Mouse (Mus musculus) thymus, postnatal 25 days (tissue): ENCODE measurements around the gene Olfr317.
"Not testable (repeated sequence)": the region's sequence is repeated elsewhere in the genome, so short reads cannot be mapped to it uniquely, and the experiment has no call there.

Experiments used
- DNase-seq: peaks from one replicate; pipeline ENCODE4 v3.0.0; 2022

Gene Olfr317

DNA sequence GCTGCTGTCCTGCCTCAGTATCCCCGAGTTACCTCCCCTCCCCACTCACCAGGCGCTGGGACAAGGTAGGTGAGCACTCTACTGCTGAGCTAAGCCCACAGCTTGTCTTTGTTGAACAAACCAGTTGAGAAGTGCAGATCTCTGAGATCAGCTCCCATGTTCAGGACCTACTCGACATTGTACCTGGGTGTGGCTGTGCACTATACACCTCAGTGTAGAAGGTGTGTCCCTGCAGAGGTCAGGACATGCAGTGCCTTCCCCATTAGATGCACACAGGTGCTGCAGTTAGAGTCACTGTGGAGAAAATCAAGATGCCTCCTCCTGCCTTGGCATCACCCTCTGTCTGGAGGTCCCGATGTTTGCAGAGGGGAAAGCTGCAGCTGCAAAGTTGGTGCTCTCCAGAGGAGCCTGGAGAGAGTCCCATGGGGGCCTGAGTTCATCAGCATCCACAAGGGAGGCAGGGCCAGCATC is at the start of gene Olfr317:
Olfr317 (minus strand) TSS at position 421 of the 471 bp plus-strand sequence.
- no peak for DNase-seq

DNA sequence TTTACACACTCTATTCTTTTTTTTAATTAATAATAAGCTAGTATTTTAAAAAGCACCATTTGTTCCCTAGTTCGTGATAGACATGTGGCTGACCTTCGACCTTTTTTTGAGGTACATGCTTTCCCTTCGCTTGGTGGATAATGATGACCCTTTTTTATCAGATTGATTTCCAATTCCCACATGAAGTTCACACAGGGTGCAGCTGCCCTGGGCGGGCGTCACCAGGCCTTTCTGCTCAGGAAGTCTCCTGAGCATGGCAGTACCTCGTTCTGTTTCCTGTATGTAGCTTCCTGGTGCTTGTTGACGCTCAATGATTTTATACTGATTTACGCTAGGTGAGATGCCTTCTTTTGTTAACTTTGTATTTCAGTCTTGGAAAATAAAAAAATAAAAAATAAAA is 49.3 kb upstream of the Olfr317 start:
- DNase-seq: peak; percentile 50

DNA sequence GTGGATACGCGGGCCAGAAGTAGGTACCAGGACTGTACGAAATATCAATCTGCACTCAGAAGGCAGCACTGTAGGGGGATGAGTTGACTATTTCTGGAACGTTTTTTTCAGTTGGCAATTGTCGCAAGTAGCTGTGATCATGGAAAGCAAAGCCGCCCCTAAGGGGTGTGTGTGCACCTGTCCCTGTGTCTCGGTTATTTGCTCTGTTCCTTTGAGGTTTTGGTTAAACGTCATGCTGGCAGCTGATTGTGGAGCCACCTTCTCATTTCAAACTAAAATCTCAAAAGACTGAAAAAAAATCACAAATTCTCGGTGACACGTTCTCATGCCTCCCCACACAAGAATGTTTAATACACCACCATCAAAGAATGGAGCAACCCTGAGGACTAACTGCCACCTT is 48.6 kb upstream of the Olfr317 start:
- peak; percentile 64 for DNase-seq

DNA sequence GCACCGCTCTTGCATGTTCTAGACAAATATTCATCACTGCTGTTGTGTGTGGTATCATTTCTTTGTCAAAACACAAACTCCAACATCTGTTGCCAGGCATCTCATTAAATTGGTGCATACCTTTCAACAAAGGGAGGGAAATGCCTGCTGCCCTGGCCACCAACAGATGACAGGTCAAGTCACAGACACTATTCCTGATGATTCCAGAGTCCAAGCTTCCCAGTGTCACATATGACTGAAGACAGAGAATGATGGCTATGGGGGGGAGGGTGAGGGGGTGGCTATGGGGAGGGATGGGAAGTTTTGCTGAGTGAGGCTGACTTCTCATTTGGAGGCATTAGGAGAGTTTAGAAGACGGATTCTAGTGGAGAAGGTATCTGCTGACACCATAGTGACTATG is 45.2 kb upstream of the Olfr317 start:
- DNase-seq: no peak

GRCm38 (mm10) chr11:58782480-58783089 is 43.6 kb upstream of the Olfr317 start, which contains the start of gene Olfr314:
Gene Olfr314, plus strand, starts transcription at chr11:58782952.
- DNase-seq: no peak

GRCm38 (mm10) chr11:58772888-58773287 is 33.9 kb upstream of the Olfr317 start, which contains the start of gene Olfr315:
Gene Olfr315, plus strand, starts transcription at chr11:58773188.
- DNase-seq: no peak

DNA sequence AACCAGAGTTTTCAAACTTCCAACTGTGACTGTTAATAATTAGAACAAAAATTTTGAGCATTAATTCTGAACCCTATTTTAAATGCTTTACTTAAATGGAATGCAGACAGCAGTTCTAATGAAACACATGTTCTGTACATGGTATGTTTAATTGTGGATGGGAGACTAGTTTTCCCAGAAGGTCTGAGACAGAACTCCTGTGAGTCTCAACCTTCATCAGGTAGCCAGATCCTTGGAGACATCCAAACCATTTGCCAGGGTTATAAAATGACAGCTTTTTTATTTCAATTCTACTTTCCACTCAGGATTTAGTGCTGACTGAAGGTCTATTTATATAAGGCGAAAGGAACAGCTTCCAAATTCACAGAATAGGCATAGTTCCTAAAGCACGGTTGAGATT is 13.4 kb upstream of the Olfr317 start, which contains the start of gene Olfr316:
Olfr316 (plus strand) TSS at position 301 of the 400 bp plus-strand sequence.
- no peak for DNase-seq

DNA sequence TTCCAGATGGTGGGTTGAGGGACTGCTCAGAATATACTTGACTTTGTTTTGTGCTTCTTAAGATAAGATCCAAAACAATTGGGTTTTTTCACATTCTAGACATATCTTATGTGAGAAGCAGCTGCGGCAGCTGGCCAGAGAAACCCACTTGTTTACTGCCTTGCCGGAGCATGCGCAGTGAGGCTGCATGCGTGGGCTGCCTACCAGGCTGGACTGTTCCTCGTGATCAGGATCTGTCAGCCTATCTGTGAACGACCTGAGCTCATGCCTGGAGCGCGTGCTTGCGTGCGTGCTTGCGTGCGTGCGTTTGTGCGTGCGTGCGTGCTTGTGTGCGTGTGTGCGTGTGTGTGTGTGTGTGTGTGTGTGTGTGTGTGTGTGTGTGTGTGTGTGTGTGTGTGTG is 12.1 kb upstream of the Olfr317 start:
- not testable (repeated sequence) for DNase-seq

GRCm38 (mm10) chr11:58733372-58733771 is 5.6 kb downstream of the Olfr317 start:
- DNase-seq: no peak

- DNase-seq: not testable (repeated sequence)
These were observed 10.9 kb downstream of the Olfr317 start for GRCm38 (mm10) chr11:58727896-58728650.

DNA sequence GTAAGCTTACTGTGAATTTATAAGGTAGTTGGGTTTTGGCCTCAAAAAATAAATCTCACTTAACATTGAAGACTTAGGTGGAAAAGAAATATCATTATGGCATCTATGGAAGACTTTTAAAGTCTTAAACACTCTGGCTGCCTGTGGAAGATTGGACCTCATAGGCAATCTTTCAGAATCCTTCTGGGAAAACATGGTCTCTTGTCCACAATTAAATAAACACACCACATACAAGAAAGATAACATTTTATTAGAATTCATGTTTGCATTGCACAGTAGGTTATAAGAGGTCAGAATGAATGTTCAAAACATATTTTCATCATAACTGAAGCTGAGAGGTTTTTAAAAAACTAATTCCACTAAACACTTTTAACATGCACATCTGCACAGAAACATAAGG is 15.1 kb downstream of the Olfr317 start, which contains the start of gene Olfr318:
Olfr318 (minus strand) TSS at position 101 of the 400 bp plus-strand sequence.
- no peak for DNase-seq

DNA sequence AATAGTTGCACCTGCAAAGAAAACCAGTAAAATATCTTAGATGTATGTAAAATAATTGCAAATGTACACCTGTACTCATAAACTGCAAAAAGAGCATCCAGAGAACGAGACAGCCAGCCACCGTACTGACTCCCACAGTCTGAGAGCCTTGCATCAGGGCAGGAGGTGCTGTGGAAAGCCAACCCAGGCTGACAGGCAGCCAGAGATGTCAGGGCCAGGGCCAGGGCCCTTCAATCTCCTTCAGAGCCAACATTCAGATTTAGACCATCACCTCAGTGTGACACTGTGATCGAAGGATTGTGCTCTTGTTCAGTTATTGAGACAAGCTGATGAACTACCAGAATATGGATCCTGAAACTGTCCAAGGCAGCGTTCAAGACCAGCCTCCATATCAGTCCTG is 19.3 kb downstream of the Olfr317 start:
- DNase-seq: no peak

DNA sequence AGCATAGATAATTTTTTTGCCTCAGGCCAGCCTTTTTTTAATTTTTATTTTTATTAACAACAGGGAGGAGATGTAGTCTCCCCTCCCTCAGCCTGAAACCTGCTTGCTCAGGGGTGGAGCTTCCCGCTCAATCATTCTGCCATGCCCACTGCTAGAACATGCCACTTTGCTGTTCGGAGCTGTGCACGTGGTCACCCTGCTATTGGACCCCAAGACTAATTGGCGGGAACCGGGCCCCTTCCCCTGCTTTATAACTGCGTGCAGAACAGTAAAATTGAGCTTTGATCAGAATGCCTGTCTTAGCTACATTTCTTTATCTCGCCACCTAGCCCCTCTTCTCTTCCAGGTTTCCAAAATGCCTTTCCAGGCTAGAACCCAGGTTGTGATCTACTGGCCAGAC is 21.3 kb downstream of the Olfr317 start:
- not testable (repeated sequence) for DNase-seq

DNA sequence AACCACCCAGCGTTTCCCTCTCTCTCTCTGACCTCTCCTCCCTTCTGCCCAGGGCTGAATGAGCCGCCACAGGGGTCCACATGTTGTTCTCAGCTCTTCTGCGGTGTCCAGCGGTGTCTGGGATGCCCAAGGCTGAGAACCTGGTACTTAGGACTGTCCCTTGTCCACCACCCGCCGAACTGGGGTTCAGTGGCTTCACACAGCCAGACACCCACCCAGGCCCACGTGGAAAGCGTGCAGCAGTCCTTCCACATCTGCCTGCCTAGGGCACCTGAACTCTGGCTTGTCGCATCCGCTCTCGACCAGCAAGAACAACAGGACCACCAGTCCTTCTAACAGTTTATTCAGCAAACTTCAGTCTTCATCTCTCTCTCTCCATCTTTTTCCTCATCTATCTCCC is 29.9 kb downstream of the Olfr317 start:
- DNase-seq: no peak

GRCm38 (mm10) chr11:58698862-58699261 is 40.1 kb downstream of the Olfr317 start, which contains the start of gene Olfr319:
Gene Olfr319, plus strand, starts transcription at chr11:58699162.
- no peak for DNase-seq
